Mouse (Mus musculus) G1E-ER4 (cell line): ENCODE data around the gene Sap18b. TPM values are rescaled to one million over a fixed set of nuclear protein-coding genes. Genes with fewer than 3 reads are reported as not detected.

Source experiments
- GATA1 ChIP-seq: IDR thresholded peaks from one replicate; pipeline ENCODE4 v1.8.0; 2012; ENCODE audit warnings: low read length, inconsistent platforms
- polyA plus RNA-seq: library from polyadenylated mRNA; stranded (reverse); fragments of >175 nt; gene quantifications from 2 replicates; pipeline ENCODE4 v1.2.3, GENCODE M21; 2012

The Sap18b gene
- polyA plus RNA-seq, 1 experiment = 148 TPM

GRCm38 (mm10) chr8:95848734-95849464 is 23.8 kb downstream of the Sap18b start:
- no peak for TF ChIP-seq GATA1

GRCm38 (mm10) chr8:95850326-95850725 is 25.2 kb downstream of the Sap18b start:
- TF ChIP-seq GATA1 = no peak

- no peak for TF ChIP-seq GATA1
Observed at GRCm38 (mm10) chr8:95852290-95852689, 27.1 kb downstream of the Sap18b start.

GRCm38 (mm10) chr8:95853102-95853843 is 28.1 kb downstream of the Sap18b start, which contains the start of gene Slc38a7:
Gene Slc38a7 (minus strand): TSS chr8:95853539.
- no peak for TF ChIP-seq GATA1

GRCm38 (mm10) chr8:95854174-95854573 is 29.0 kb downstream of the Sap18b start:
- no peak for TF ChIP-seq GATA1

GRCm38 (mm10) chr8:95871690-95872089 is 46.5 kb downstream of the Sap18b start:
- no peak for TF ChIP-seq GATA1

GRCm38 (mm10) chr8:95875270-95875669 is 50.1 kb downstream of the Sap18b start:
- TF ChIP-seq GATA1 = no peak

Other genes starting within 250 kb of the Sap18b start
- gene Prss54, start 249.0 kb upstream of the Sap18b start, polyA plus RNA-seq = not detected in 2 replicates
- 10.3 and 12.8 TPM in 2 replicates for gene Gins3, start 191.9 kb upstream of the Sap18b start, polyA plus RNA-seq
- gene Ndrg4, start 148.4 kb upstream of the Sap18b start, polyA plus RNA-seq = 0.05 TPM in 1 of 2 replicates, not detected in the other
- gene Setd6, start 109.5 kb upstream of the Sap18b start, polyA plus RNA-seq = 19.3 and 22.8 TPM in 2 replicates
- 85.9 and 137 TPM in 2 replicates for gene Cnot1, start 17.9 kb upstream of the Sap18b start, polyA plus RNA-seq
- gene Slc38a7, start 28.2 kb downstream of the Sap18b start, polyA plus RNA-seq = 6.6 and 14.5 TPM in 2 replicates
- gene Got2, start 63.2 kb downstream of the Sap18b start, polyA plus RNA-seq = 63.7 and 94.0 TPM in 2 replicates